Mouse (Mus musculus) thymus, postnatal 14 days (tissue): Measurements from ENCODE around the gene H2afy2.

Experiments used
- DNase-seq: peaks from one replicate; pipeline ENCODE4 v3.0.0; 2021

H2afy2 gene

DNA sequence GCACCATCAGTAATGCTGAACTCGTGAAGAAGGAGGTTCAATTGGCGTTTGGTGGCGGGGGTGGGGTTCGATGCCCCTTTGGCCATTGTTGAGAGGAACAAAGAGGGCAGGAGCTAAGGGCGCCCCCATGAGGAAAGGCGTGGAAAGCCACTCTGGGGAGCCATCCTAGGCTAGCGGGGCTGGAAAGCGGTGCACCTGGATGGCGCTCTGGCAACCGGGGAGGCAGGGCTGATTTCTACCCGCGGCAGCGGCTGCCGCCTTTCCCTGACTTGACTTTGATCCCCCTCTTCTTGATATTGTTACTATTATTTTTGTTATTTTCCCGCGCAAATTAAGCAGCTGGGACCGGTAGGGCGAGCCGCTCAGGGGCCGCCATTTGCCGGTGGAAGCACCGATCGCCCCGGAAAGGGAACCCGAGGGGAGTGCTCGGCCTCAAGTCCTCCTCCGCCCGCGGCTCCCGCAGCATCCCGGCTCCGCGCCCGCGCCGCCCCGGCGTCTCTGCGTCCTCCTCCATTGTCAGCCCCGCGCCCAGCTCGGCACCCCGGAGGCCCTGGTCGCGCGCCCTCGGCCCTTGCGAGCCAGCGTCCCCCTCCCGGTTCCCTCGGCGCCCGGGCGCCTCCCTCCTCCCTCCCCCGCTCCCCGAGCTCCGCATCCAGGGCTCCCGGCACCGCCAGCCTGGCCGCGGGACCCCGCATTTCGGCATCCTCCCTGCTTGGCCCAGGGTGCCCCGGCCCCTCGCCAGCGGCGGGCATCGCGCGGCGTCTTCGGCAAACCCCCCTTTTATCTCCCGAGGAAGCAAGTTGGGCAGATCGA, 942 bp downstream of the H2afy2 start:
- peak; percentile 41 for DNase-seq

DNA sequence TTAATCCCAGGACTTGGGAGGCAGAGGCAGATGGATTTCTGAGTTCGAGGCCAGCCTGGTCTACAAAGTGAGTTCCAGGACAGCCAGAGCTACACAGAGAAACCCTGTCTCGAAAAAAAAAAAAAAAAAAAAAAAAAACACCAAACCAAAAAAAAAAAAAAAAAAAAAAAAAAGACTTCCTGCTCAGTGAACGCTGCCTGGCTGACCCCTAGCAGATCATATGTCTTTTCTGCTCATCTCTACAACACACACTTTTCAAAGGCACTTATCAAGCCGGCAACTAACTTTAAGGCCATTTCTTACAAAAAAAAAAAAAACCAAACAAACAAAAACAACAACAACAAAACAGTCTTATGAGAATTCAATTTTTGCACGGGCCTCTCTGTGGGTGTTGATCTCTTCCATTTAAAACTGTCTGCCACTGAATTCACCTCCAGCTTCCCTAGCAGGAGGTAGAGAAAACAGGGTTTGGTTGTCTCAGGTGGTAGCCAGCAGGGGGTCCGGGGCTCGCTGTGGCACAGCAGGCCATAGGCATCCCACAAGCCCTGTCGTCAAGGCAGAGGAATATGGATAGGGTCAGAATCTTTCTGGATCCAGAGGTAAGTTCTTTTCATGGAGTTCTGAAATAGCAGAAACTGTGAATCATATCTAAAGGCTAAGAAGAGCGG, 2.4 kb downstream of the H2afy2 start:
- DNase-seq = no peak

DNA sequence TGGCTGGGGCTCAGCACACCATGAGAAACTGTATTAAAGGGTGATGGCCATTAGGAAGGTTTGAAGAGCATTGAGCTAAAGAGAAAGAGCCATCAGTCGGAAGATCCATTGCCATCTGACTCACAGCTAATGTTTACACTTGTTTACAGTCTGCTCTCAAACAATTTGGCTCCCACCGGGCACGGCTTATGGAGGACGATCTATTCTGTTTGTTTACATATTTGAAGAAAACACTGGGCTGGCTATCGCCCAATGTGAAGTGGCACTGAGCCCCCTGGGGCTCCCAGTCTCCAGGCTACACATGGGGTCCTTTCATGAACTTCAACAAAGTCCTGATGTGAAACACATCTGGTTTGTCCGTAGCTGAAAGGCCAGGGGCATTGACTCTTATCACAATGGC, 17.1 kb downstream of the H2afy2 start:
- DNase-seq = no peak

DNA sequence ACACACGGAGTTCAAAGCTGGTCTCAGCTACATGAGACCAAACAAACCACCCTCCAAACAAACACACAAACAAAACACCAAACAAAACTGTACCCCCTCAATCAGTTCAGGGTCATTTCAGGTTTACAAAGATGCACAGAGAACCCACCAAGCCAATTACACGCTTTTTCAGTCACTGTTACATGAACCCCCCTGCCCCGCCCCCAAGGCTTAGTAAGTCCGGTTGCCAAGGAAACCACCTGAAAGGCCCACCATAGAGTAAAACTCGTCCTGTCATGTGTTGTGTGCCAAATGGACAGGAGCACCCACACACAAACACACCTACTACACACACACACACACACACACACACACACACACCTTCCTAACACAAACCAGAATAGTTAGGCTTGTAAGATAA, 18.4 kb downstream of the H2afy2 start:
- no peak for DNase-seq

DNA sequence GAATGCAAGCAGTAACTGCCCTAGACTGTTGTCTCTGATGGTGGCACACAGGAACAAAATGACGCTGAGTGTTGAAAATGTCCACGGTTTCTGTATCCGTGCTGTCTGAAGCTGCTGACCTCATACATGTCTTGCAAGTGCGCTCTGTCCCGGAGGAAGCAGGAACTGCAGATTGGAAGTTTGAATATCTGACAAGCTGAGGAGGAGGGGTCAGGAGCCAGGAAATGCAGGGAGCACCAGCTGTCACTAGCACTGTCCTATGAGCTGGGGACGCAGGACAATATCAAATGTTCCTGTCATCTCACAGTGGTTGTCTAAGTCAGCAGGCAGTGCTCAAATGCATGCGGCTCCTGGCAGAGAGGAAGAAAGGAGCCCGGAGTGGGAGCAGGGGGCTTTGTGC, 19.3 kb downstream of the H2afy2 start:
- no peak for DNase-seq

DNA sequence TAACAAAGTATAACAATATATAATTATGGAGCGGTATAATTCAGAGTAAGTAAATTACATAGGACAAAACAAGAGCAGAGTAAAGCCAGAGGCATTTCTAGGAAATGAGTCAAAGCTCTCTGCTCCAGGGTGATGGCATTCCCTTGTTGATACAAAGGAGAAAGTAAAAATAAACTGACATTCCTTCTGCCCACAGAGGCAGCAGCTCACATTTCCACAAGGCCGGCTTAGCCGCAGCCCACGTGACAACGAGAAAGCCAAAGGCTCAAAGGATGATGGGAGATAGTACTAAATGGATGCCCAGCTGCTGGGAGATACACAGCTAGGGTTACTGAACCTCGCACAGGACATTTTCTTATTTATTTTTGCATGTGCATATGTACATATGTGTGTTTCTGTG, 24.1 kb downstream of the H2afy2 start:
- DNase-seq = no peak

DNA sequence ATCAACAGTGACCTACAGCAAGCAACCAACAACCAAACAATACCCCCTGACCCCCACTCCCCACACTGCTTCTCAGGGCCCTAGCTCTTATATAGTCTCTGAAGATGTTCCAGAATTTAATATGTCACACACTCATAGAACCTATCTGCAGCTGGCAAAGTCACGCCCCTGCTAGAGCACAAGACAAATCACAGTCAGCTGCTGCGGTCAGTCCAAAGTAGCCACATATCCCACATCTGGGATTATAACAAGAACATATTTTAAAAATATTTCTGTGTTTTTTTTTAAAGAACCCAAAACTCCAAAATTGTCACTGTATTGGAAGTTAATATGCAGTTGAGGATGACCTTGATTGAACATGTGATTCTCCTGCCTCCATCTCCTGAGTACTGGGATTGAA, 25.0 kb downstream of the H2afy2 start:
- DNase-seq = no peak

DNA sequence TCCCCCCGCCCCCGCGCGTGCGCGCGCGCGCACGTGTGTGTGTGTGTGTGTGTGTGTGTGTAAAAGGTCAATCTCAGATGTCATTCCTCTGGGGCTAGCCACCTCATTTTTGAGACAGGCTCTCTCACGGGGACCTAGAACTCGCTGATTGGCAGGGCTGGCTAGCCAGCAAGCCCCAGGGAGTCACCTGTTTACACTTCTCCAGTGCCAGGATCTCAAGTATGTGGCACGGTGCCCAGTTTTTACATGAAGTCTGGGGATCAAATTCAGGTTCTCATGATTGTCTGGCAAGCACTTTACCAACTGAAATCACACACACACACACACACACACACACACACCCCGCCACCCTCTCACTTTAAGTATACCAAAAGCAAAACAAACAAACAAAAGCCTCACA, 26.9 kb downstream of the H2afy2 start:
- DNase-seq = no peak

DNA sequence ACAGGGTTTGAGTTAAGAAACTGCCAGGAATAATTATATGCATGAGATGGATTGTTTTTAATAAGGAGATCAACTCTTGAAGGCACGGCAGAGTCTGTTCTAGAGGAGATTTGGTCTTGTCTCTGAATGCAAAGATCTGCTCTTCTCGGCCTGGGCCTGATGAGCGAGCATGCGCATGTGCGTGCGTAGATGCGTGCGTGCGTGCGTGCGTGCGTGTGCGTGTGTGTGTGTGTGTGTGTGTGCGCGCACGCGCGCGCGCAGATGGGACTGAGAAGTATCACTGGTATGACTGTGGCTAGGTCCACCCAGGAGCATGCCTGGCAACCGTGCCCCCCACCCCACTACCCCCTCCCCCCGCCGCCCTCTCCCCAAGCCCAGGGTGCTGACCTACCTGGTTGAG, 30.9 kb downstream of the H2afy2 start:
- no peak for DNase-seq

DNA sequence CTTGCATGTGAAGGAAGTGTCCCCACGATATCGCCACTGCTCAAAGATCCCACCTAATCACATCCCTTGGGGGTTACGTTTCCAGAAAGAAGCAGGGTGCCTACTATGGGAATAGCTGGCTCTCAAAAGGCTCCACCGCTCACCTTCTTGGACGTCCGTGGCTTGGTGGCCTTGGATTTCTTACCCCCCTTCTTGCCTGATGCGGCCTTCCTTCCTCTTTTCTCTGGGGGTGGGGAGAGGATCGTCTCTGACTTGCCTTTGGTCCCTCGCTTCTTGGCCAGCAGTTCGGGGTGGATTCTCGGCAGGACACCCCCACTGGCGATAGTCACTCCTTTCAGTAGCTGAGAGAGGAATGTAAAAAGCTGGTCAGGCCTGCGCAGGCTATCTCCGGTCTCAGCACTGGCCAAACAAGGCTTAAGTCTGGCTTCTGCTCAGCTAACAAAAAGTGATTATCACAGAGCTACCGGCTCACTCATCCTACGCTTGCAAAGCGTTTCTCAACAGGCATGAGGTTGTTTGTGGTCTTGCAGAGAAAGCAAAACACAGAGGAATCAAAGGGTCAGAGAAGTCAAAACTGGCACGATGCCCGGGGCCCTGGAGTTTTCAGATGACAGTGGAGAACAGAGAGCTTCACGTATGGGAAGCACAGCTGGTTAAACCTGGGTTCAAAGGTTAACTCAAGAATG, 32.3 kb downstream of the H2afy2 start:
- DNase-seq = no peak

DNA sequence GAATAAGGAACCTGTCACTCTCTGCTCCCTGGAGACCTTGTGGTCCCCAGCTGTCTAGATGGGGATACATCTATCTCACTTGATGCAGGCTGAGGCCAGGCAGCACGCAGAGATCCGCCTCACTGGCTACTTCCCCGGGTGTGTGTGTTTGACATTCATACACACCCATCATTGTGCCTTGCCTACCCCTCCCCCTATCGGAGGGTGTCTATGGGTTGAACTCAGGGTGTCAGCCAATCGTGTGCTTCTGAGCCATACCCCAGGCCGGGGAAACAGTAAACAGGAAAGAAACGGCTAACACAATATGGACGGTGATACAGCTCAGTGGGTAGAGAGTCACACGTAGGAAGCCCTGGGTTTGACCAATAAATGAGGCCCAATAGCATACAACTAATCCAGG, 33.9 kb downstream of the H2afy2 start:
- no peak for DNase-seq

DNA sequence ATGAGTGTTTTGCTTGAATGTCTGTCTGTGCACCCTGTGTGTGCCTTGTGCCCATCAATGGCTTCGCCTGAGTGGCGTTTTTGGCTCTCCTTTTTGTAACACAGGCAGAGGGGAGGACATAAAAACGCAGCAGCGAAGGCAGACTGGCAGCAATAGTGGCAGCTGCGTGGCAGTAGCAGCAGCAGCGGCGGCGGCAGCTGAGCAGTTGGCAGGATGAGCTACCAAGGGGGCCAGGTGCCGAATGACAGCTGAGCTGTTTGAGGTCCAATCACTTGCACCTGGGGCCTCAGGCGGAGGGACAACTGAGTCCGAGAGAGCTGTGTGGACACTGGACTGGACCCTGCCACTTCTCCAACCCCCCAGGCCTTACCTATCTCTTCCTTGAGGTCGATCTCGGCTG, 36.6 kb downstream of the H2afy2 start:
- no peak for DNase-seq

DNA sequence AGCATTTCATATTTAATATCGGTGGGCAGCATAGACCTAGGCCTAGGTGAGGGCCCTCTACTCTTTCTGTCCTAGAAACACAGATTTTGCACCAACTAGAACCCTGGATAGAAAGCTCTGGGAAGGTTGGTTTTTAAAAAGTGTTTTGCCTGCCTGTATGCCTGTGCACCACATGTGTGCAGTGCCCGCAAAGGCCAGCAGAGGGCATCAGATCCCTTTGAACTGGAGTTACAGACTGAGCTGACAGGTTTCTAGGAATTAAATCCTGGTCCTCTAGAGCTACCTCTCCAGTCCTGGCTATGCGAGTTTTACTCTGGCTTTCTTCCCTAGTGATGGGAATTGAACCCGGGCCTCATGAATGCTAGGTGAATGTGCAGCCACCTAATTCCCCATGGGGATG, 38.8 kb downstream of the H2afy2 start:
- DNase-seq = peak; percentile 16

DNA sequence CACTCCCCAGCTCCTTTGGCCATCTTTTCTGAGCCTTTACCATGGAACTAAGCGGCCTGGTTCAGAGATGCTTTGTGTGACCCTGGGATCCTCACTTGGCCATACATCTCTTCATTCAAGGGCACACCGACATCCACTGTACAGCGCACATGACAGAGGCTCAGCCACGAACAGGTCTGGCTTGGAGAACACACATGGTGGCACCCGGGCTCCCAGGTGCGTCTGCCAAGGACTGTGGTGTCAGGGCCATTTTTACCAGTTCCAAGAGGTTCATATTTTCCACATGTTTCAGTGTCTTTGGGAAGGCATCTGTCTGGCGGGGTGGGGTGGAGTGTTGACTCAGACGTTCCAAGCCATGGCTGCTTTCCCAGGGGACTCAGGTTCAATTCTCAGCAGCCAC, 41.6 kb downstream of the H2afy2 start:
- no peak for DNase-seq

DNA sequence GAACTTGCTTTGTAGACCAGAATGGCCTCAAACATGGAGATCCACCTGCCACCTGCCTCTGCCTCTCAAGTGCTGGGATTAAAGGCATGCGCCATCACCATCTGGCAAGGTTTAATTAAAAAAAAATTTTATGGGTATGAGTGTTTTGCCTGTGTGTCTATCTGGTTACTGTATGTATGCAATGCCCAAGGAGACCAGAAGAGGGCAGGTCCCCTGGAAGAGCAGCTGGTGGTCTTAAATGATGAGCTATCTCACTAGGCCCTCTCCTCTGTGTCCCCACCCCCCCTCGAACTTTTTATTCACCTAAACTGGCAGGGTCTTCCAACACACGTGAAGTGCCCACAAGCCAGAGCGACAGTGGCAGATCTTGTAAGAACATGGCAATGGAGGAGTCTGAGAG, 42.1 kb downstream of the H2afy2 start:
- no peak for DNase-seq

DNA sequence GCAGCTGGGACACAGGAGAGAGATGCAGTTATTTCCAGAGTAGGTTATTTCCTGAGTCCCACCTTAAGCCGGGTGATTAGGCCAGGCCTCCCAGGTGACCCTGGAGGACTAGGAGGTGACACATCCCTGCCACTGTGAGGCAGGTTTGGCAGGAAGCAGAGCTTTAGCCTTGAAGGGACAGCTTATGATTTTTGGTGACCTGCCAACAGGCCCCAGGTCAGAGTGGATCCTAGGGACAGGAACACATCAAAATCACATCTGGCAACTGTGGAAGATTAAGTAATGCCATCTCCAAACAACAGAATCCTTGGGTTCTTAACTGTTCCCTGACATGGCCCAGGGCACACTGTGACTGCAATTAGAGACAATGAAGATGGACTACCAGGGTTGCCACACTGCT, 42.6 kb downstream of the H2afy2 start:
- DNase-seq = no peak

DNA sequence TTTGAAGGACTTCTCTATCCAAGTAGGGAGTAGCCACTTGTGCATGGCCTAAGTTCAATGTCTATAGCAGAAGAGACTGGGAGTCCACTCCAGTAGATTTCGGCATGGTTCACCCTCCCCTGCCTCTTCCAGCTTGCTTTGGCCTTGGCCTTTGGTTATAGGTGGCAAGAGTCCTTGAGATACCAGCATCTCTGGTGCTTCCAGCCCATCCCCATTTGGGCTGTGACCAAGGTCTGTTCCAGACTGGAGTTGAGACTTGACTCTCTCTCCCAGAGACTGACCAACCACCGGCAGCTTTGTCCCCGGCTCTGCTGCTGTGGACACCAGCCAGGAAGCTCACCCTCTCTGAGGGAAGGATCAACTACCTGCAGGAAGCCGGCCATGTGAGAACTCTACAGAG, 45.8 kb downstream of the H2afy2 start:
- no peak for DNase-seq

DNA sequence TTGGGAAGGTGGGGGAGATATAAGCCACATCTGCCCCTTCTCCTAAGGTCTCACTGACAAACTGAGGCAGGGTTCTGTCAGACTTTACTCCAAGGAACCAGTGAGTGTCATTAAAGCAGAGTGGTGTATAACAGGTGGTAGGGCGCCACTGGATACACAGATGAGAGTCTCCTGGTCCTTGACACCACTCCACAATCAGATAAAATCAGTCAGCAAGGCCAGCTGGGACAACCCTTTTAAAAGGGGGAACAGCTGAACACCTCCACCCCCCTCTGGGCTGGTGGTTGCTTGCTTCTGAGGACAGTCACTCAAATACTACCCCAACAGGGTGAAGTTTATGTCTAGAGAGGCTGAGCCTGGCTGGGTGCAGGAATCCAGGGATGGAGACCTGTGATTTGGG, 46.4 kb downstream of the H2afy2 start:
- no peak for DNase-seq

DNA sequence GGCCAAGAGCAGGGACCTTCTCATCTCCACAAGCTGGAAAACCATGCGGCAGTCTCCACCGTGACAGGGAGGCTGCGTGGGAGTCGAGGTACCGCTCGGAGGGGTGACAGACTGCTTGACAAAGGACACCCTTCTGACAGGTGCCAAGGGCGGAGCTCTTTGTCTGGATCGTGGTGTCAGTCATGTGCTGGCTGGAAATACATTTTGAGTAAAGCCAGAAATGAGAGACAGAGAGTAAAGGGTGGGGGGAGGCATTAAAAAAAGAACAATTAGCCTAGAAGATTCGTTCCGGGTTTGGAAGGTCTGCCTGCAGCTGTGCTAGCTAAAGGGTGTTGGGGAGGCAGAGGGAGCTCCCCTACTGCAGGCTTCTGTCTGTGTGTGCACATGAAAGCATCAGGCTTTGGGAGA, 47.3 kb downstream of the H2afy2 start:
- no peak for DNase-seq

DNA sequence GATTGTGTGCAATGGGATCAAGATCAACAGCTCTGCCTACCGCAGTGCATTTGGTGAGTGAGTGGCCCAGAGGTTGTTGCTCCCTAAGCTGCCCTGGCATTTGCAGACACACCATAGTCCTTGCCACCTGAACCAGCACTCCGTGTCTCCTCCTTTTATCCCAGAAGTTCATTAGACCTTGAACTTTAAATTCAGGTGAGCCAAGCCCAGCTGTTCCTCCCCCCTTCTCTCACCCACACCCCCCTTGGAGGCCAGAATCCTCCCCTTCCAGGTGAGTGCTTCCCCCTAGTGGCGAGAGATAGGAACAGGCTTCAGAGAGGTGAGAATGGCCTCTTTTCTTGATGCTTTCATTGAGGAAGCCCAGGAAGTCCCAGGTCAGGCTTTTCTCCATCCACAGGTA, 49.6 kb downstream of the H2afy2 start:
- DNase-seq = peak; percentile 38

DNA sequence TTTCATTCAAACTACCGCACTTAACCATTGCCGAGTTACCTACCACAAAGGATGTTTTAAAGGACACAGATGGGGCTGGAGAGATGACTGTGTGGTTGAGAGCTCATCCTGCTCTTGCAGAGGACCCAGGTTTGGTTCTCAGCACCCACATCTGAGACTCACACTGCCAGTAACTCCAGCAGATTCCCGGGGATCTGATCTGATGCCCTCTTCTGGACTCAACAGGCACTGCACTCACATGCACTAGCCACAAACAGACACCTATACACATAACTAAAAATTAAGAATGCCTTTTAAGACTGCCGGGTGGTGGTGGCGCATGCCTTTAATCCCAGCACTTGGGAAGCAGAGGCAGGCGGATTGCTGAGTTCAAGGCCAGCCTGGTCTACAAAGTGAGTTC, 53.8 kb downstream of the H2afy2 start:
- no peak for DNase-seq

DNA sequence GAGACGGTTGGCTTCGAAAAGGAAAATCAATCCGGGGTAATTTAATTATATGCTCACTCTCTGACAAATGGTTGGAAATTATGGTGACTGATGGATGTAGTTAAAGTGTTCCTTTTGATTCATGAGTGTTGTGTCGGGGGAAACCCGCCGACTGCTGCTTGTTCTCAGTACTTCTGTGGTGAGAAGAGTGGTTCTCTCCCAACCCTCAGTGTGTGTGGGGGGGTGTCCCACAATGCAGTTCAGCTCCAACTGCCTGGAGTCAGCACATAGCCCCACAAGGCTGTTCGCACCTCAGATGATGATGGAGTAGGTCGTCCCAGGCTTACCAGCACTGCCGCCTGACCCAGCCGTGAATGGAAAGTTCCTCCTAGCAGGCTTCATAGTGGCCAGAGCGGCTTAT, 54.8 kb downstream of the H2afy2 start:
- no peak for DNase-seq

DNA sequence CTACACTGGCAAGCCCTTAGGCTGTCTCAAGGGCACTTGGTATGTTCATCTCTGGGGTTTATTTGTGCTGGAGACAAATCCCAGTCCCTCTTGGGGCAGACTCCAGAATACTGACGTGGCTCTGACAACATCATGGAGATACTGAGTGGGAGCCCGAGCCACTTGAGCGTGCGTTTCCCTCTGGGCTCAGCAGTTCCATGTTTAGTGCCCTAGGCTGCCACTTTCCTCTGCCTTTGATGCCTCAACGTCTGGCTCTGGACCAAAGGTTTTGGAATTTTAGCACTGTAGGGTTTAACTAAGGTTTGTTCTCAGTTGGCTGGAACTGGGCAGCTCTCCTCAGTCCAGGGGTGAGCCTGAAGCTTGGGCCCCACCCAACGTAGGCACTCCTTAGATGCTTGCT, 60.7 kb downstream of the H2afy2 start:
- no peak for DNase-seq

DNA sequence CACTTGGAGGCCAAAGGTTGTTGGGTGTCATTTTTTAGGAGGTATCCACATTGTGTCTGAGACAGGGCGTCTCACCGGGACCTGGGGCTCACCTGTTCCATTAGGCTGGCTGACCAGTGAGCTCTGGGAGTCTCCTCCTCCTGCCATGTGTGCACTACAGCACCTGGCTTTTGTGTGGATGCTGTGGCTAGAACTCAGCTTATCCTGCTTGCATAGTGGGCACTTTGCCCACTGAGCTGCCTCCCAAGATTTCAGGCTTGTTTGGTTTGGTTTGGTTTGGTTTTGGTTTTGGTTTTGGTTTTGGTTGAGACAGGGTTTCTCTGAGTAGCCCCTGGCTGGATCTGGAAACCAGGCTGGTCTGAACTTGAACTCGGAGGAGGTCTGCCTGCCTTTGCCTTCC, 61.7 kb downstream of the H2afy2 start:
- DNase-seq = no peak
